Mouse (Mus musculus) MEL (cell line): ENCODE measurements around the gene Natd1.

Experiments used
- CTCF ChIP-seq, 3 experiments: IDR thresholded peaks in 2 of 3; conservative IDR thresholded peaks in 1 of 3; 2 replicates each; pipeline ENCODE4 v1.5.1; 2011 to 2012; ENCODE audit warnings: low read length in 3 of 3, low read depth in 2 of 3, mild to moderate bottlenecking in 2 of 3, improper control_type of control experiment in 1 of 3, inconsistent platforms in 1 of 3, mixed read lengths in 1 of 3, moderate library complexity in 1 of 3; ENCODE audit not compliant: control insufficient read depth in 1 of 3, insufficient read depth in 1 of 3, poor library complexity in 1 of 3, severe bottlenecking in 1 of 3
- ELF1 ChIP-seq: IDR thresholded peaks from 2 replicates; pipeline ENCODE4 v1.6.1; 2014; ENCODE audit warnings: low read depth, mild to moderate bottlenecking, inconsistent platforms, low read length, improper control_type of control experiment, moderate library complexity
- EP300 ChIP-seq, 2 experiments: IDR thresholded peaks; 2 replicates each; pipeline ENCODE4 v1.6.1; 2011; ENCODE audit warnings: improper control_type of control experiment in 2 of 2, low read length in 2 of 2, low read depth in 1 of 2, mild to moderate bottlenecking in 1 of 2
- GATA1 ChIP-seq: IDR thresholded peaks from 2 replicates; pipeline ENCODE4 v1.6.1; 2011; ENCODE audit warnings: low read depth, low read length, improper control_type of control experiment
- KAT2A ChIP-seq: conservative IDR thresholded peaks from 2 replicates; pipeline ENCODE4 v1.6.1; 2012; ENCODE audit warnings: low read depth, low read length, improper control_type of control experiment, inconsistent platforms
- MAFK ChIP-seq: IDR thresholded peaks from 2 replicates; pipeline ENCODE4 v1.6.1; 2011; ENCODE audit warnings: low read depth, mild to moderate bottlenecking, low read length, improper control_type of control experiment, borderline replicate concordance
- MXI1 ChIP-seq: IDR thresholded peaks from 2 replicates; pipeline ENCODE4 v1.6.1; 2011; ENCODE audit warnings: mild to moderate bottlenecking, low read depth, low read length, improper control_type of control experiment
- MYC ChIP-seq: IDR thresholded peaks from 2 replicates; pipeline ENCODE4 v1.6.1; 2011; ENCODE audit warnings: low read depth, mild to moderate bottlenecking, low read length, improper control_type of control experiment, moderate library complexity
- POLR2A ChIP-seq, 2 experiments: IDR thresholded peaks; 2 replicates each; pipeline ENCODE4 v1.6.1; 2011 to 2012; ENCODE audit warnings: low read length in 2 of 2, mild to moderate bottlenecking in 2 of 2, control low read depth in 1 of 2, improper control_type of control experiment in 1 of 2, low read depth in 1 of 2, moderate library complexity in 1 of 2; ENCODE audit not compliant: control insufficient read depth in 1 of 2, insufficient read depth in 1 of 2, poor library complexity in 1 of 2
- POLR2AphosphoS5 ChIP-seq: IDR thresholded peaks from 2 replicates; pipeline ENCODE4 v1.6.1; 2012; ENCODE audit warnings: low read depth, borderline replicate concordance, mild to moderate bottlenecking, inconsistent platforms, low read length, moderate library complexity, mixed read lengths
- ZMIZ1 ChIP-seq: IDR thresholded peaks from 2 replicates; pipeline ENCODE4 v1.6.1; 2012; ENCODE audit warnings: low read depth, mild to moderate bottlenecking, inconsistent platforms, low read length, improper control_type of control experiment, moderate library complexity

DNA sequence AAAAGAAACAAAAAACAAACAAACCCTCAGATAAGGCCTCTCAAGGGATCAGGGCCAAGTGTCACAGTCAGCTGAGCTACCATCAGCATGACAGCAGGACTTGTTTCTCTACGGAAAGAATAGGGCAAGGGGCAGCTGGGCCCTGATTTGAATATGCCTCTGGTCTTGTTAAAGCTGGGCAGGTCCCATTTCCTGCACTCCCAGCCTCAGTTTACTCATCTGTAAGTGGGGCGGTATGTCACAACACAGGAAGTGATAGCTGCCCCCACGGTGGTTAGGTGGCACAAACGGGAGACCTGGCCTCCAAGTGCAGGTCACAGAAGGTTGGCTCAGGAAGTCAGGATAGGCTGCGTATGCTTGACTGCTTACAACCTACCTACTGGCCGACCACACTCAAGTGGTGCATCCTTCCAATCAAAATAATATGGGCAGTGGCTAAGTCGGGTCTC, 2.0 kb downstream of the Natd1 start:
- TF ChIP-seq ELF1 (no peak), MXI1 (peak; percentile 82), POLR2A (IDR thresholded peaks at IDR 0.05; ENCODE audit: control insufficient read depth in 1 of 2, insufficient read depth in 1 of 2, low read depth in 1 of 2, low read length in 2 of 2, poor library complexity in 1 of 2) (no peak), CTCF (IDR thresholded peaks at IDR 0.05 in 2 of 3, conservative IDR thresholded peaks at IDR 0.05 in 1 of 3; ENCODE audit: control insufficient read depth in 1 of 3, insufficient read depth in 1 of 3, low read depth in 2 of 3, low read length in 3 of 3, poor library complexity in 1 of 3, severe bottlenecking in 1 of 3) (no peak), KAT2A (no peak), GATA1 (no peak), ZMIZ1 (no peak), MAFK (no peak), POLR2AphosphoS5 (no peak), MYC (no peak), EP300 (IDR thresholded peaks at IDR 0.05; ENCODE audit: low read depth in 1 of 2, low read length in 2 of 2) (no peak; a peak in 1 of 4 replicates)
